Mouse (Mus musculus) neutrophil, adult 5-6 weeks (primary cell): Measurements from ENCODE around the gene Nr2f1. TPM values are rescaled to one million over a fixed set of nuclear protein-coding genes. Genes with fewer than 3 reads are reported as not detected.

Source experiments
- ATAC-seq: fragments of 151-379, 151-347 bp; 2 replicates; pipeline ENCODE4 v1.8.0; 2017; ENCODE audit warnings: mild to moderate bottlenecking, moderate TSS enrichment; ENCODE audit not compliant: insufficient number of reproducible peaks, poor library complexity, low FRiP score, severe bottlenecking; ENCODE audit errors: extremely low read depth
- total RNA-seq: library from RNA; stranded (forward); fragments of 200-1000 nt; gene quantifications from 2 replicates; pipeline ENCODE4 v1.2.3, GENCODE M21; 2017

Nr2f1 gene
- total RNA-seq, 1 experiment from 2014 or later, result not detected

- ATAC-seq, result no peak
Observed at GRCm38 (mm10) chr13:78200991-78201870, 1.7 kb upstream of the Nr2f1 start.

GRCm38 (mm10) chr13:78200407-78200806, 850 bp upstream of the Nr2f1 start:
- ATAC-seq, result no peak

GRCm38 (mm10) chr13:78198871-78199641, 501 bp downstream of the Nr2f1 start:
- no peak for ATAC-seq

- no peak for ATAC-seq
Observed at GRCm38 (mm10) chr13:78198391-78198870, 1.1 kb downstream of the Nr2f1 start.

- no peak for ATAC-seq
Observed at GRCm38 (mm10) chr13:78197819-78198390, 1.7 kb downstream of the Nr2f1 start.

GRCm38 (mm10) chr13:78197286-78197818, 2.2 kb downstream of the Nr2f1 start:
- ATAC-seq, result no peak

GRCm38 (mm10) chr13:78196236-78196796, 3.2 kb downstream of the Nr2f1 start:
- ATAC-seq, result no peak

GRCm38 (mm10) chr13:78195601-78196115, 3.9 kb downstream of the Nr2f1 start:
- ATAC-seq, result no peak

- no peak for ATAC-seq
Observed at GRCm38 (mm10) chr13:78194850-78195600, 4.5 kb downstream of the Nr2f1 start.

- ATAC-seq, result no peak
Observed at GRCm38 (mm10) chr13:78194135-78194849, 5.3 kb downstream of the Nr2f1 start.

GRCm38 (mm10) chr13:78193211-78193610, 6.3 kb downstream of the Nr2f1 start:
- no peak for ATAC-seq

GRCm38 (mm10) chr13:78189586-78189985, 10.0 kb downstream of the Nr2f1 start:
- no peak for ATAC-seq

- ATAC-seq, result no peak
Observed at GRCm38 (mm10) chr13:78187833-78188232, 11.7 kb downstream of the Nr2f1 start.

GRCm38 (mm10) chr13:78186340-78186946, 13.1 kb downstream of the Nr2f1 start:
- no peak for ATAC-seq

- no peak for ATAC-seq
Observed at GRCm38 (mm10) chr13:78184786-78185466, 14.6 kb downstream of the Nr2f1 start.

GRCm38 (mm10) chr13:78183986-78184385, 15.6 kb downstream of the Nr2f1 start:
- no peak for ATAC-seq

- ATAC-seq, result no peak
Observed at GRCm38 (mm10) chr13:78183004-78183403, 16.6 kb downstream of the Nr2f1 start.
